Mouse (Mus musculus) kidney, adult 2 months (tissue): ENCODE measurements around the gene Tmem39b. TPM values are rescaled to one million over a fixed set of nuclear protein-coding genes. Genes with fewer than 3 reads are reported as not detected.

ENCODE experiments used
- DNase-seq: peaks from one replicate; pipeline ENCODE4 v3.0.0; 2021
- H3K27ac ChIP-seq: fragments of 200-500 bp; 2 replicates; pipeline ENCODE4 v1.5.1; 2012; ENCODE audit warnings: low read depth, low read length, control low read depth, inconsistent platforms; ENCODE audit not compliant: insufficient read depth
- H3K27me3 ChIP-seq: fragments of 200-500 bp; replicated peaks from 2 replicates; pipeline ENCODE4 v1.6.1; 2012; ENCODE audit warnings: mild to moderate bottlenecking, moderate library complexity, low read length, inconsistent platforms; ENCODE audit not compliant: control insufficient read depth, insufficient read depth
- H3K36me3 ChIP-seq: fragments of 200-500 bp; 2 replicates; pipeline ENCODE4 v1.6.1; 2012; ENCODE audit warnings: mild to moderate bottlenecking, moderate library complexity, low read length, inconsistent platforms; ENCODE audit not compliant: control insufficient read depth, insufficient read depth
- H3K4me1 ChIP-seq: fragments of 200-500 bp; 2 replicates; pipeline ENCODE4 v1.6.1; 2011; ENCODE audit warnings: low read length; ENCODE audit not compliant: control insufficient read depth, insufficient read depth
- H3K4me3 ChIP-seq: fragments of 200-500 bp; 2 replicates; pipeline ENCODE4 v1.5.1; 2011; ENCODE audit warnings: mild to moderate bottlenecking, low read depth, low read length, control low read depth; ENCODE audit not compliant: insufficient read depth
- CTCF ChIP-seq: fragments of 200-500 bp; conservative IDR thresholded peaks from 2 replicates; pipeline ENCODE4 v1.5.1; 2011; ENCODE audit warnings: low read depth, mild to moderate bottlenecking, control low read depth, low read length, moderate library complexity, mixed read lengths; ENCODE audit not compliant: insufficient read depth, insufficient read length
- POLR2A ChIP-seq: fragments of 200-500 bp; IDR thresholded peaks from one replicate; pipeline ENCODE4 v1.6.1; 2011; ENCODE audit warnings: low read depth, low read length, control low read depth
- WGBS: fragments of 180-500 bp; shearing (Covaris S2); methylation state at CpG from one replicate; pipeline ENCODE4 v1.1.7; 2018; 5-methylcytosine and 5-hydroxymethylcytosine counted together
- polyA plus RNA-seq: library from polyadenylated mRNA; depleted of rRNA; stranded (reverse); fragments of >200 nt; gene quantifications from 2 replicates; pipeline ENCODE4 v1.2.3, GENCODE M21; 2012

Gene Tmem39b
- polyA plus RNA-seq, 1 experiment = 28.5 TPM

- peak; percentile 76 for DNase-seq
- H3K27ac ChIP-seq = peak overlapping the region; percentile 86
- peak overlapping the region; percentile 40 for H3K4me3 ChIP-seq
- H3K36me3 ChIP-seq = no peaks in the 10 kb centered on the region
- peaks cover 16% of the 10 kb centered on the region; the same call in 1 of the 2 replicates for H3K4me1 ChIP-seq
- 53% methylated on average over 6 of the region's 6 CpGs for WGBS
- no peak for TF ChIP-seq CTCF
- no peak for TF ChIP-seq POLR2A
- no peaks in the 10 kb centered on the region for H3K27me3 ChIP-seq
Measured at GRCm38 (mm10) chr4:129684531-129684930, 12.1 kb downstream of the Tmem39b start.

- WGBS = 39% methylated on average over 11 of the region's 11 CpGs
- Histone ChIP-seq H3K27me3 (no peaks in the 10 kb centered on the region), H3K4me1 (peaks cover 16% of the 10 kb centered on the region; the same call in 1 of the 2 replicates), H3K4me3 (peak overlapping the region; percentile 40), H3K27ac (peak overlapping the region; percentile 86), H3K36me3 (no peaks in the 10 kb centered on the region)
- DNase-seq = peak; percentile 91
- no peak for TF ChIP-seq POLR2A
- TF ChIP-seq CTCF = no peak
Measured at GRCm38 (mm10) chr4:129683901-129684493, 12.6 kb downstream of the Tmem39b start.

GRCm38 (mm10) chr4:129681837-129682236, 14.8 kb downstream of the Tmem39b start:
- Histone ChIP-seq H3K4me3 (no peak overlapping the region), H3K36me3 (no peaks in the 10 kb centered on the region), H3K27me3 (no peaks in the 10 kb centered on the region), H3K27ac (no peak overlapping the region), H3K4me1 (peaks cover 16% of the 10 kb centered on the region; the same call in 1 of the 2 replicates)
- TF ChIP-seq CTCF (no peak; the same call in 1 of the 2 replicates), POLR2A (no peak)
- no peak for DNase-seq
- WGBS = 77% methylated on average over 11 of the region's 11 CpGs

- DNase-seq = no peak
- 2% methylated on average over 10 of the region's 10 CpGs for WGBS
- Histone ChIP-seq H3K4me3 (peak overlapping the region; percentile 84), H3K27ac (peak overlapping the region; percentile 90), H3K4me1 (peaks cover 14% of the 10 kb centered on the region), H3K36me3 (no peaks in the 10 kb centered on the region), H3K27me3 (no peaks in the 10 kb centered on the region)
- TF ChIP-seq POLR2A (no peak), CTCF (no peak)
Measured at GRCm38 (mm10) chr4:129672878-129673449, 23.7 kb downstream of the Tmem39b start.

- under 1% methylated on average over 64 of the region's 65 CpGs for WGBS
- H3K4me3 ChIP-seq = peak within 1 kb of the TSS; percentile 84
- TF ChIP-seq POLR2A (peak; percentile 29), CTCF (no peak)
- H3K4me1 ChIP-seq = peaks cover 14% of the 10 kb centered on the region
- peak; percentile 95 for DNase-seq
- no peaks in the 10 kb centered on the region for H3K27me3 ChIP-seq
- peak within 1 kb of the TSS; percentile 90 for H3K27ac ChIP-seq
- no peaks in the 10 kb centered on the region for H3K36me3 ChIP-seq
Measured at GRCm38 (mm10) chr4:129672083-129672877, 24.4 kb downstream of the Tmem39b start, which contains the start of gene Kpna6. Gene Kpna6 (minus strand): TSS chr4:129672767.

GRCm38 (mm10) chr4:129671491-129672082, 25.1 kb downstream of the Tmem39b start:
- peak overlapping the region; percentile 90 for H3K27ac ChIP-seq
- 5% methylated on average over 12 of the region's 12 CpGs for WGBS
- peaks cover 14% of the 10 kb centered on the region for H3K4me1 ChIP-seq
- TF ChIP-seq POLR2A (no peak), CTCF (peak; percentile 68)
- peak; percentile 77 for DNase-seq
- H3K27me3 ChIP-seq = no peaks in the 10 kb centered on the region
- no peaks in the 10 kb centered on the region for H3K36me3 ChIP-seq
- peak overlapping the region; percentile 84 for H3K4me3 ChIP-seq
